Mouse (Mus musculus): ENCODE results near the gene Snrpa1.
"Not testable (repeated sequence)": the region's sequence is repeated elsewhere in the genome, so short reads cannot be mapped to it uniquely, and the experiment has no call there.

The Snrpa1 gene

DNA sequence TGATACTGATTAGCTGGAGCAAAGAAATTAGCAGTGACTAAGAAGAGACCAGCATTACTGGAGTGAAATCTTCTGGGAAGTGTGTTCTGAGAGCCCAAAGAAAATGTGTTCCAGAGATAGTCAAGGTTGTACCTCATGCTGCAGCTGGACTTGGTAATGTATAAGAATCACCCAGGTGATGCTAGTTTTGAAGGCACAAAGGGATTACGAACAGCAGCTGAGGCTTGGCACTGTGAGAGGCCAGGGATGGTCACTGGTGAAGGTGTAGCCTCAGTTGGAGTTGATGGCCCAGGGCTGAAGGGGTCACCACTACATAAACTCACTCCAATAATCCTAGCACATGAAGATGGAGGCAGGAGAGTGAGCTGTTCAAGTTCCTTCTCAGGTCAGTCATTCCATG, at the start of gene Snrpa1:
TSS of gene Snrpa1 (plus strand) at position 301 of the 400 bp plus-strand sequence.
- DNase-seq, result no peak

DNA sequence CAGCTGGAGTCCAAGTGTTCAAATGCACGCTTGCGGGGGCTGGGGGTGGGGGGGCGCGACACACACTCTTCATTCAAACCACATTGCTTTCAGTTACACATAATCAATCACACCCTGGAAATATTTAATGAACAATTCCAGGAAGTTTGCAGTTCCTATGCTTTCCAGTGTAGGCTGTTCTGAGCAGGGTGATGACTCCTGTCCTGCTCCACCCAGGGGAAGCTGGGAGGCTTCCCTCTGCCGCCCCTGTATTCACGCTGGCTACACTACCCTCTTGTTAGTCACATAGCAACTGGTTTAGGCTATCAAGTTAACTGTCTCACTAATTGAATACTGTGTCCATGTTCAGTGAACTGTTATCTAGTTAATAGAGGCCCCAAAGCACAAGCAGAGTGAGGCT, 48.3 kb upstream of the Snrpa1 start:
- no peak for DNase-seq

DNA sequence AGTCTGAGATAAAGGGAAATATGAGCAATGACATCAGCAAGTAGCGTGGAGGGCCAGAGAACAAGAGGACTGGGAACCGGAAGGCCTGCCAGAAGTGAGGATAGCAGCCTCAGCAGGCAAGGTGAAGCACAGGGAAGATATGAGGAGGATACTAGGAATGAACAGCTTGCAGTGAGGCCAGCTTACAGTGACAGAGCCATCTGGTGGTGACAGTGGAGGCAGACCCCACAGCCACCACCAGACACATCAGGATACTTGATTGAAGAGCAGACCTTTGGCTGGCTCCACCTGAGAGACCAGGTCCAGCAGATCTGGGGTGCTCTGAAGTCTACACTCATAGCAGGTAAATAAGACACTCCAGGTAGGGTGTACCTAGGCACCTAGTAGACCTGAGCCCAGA, 31.1 kb upstream of the Snrpa1 start:
- DNase-seq, result no peak

DNA sequence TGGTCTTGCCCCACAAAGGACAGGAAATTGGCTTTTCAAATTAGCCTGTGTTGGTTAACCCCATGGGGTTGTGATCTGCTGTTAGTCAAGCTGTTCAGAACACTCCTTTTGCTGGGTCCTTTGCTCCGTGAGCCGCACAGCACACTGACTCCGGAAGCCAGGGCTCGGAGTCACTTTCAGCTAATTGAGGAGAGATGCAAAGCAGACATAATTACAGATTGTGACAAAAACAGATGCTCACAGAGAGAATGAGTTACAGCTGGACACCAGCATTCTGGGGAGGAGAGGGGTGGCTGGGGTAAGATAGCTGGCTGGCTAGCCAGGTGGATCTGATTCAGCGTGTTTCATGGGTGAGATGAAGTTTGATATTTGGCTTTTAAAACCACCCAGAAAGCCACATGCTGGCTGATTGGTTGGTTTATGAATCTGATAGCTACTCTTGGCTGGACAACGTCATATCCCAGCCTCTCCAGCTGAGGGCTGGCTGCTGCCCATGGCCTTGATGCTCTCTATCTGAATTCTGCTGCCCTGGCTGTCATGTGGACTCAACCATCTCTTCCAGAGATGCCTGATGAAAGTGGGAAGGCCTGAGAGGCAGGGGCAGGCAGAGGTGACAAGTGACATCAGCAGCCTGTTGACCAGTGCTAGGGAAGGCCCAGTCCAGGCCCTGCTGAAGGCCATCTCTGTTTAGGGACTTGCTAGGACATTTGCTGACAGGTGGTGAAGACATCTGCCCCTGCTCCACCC, 29.9 kb upstream of the Snrpa1 start:
- DNase-seq, result no peak

DNA sequence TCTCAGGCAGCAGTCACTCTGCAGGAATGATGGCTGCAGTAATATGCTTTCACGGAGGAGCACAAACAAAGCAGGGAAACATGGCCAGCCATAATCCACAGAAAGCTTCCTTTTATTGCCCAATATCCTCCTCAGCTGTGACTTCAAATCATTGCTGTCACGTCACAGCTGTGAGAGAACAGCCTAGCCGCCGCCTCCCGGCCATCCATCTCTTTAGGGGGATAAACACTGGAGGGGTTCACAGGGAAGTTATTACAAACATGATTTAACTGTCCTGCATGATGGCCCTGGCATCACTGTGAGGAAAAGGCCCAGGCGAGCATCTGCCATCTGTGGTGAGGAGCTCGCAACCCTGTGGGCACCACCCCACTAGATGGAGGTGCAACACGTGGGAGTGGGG, 22.0 kb upstream of the Snrpa1 start:
- DNase-seq, result no peak

DNA sequence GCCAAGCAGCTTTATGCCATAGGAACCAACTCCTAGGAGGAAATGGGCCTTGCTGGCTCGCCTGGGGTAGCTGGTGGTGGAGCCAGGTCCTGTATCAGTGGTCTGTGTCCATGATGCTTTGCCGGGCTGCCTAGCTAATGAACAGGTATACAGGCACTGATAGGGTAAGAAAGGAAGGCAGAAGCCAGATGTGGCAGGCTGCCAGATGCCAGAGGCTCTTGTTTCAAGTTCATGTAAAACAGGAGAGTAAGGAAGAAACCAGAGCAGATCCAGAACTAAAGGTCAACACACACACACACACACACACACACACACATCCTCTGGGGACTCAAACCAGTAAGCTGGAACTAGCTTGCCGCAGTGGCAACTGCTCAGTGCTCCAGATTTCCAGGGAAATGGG, 20.5 kb upstream of the Snrpa1 start:
- no peak for DNase-seq

DNA sequence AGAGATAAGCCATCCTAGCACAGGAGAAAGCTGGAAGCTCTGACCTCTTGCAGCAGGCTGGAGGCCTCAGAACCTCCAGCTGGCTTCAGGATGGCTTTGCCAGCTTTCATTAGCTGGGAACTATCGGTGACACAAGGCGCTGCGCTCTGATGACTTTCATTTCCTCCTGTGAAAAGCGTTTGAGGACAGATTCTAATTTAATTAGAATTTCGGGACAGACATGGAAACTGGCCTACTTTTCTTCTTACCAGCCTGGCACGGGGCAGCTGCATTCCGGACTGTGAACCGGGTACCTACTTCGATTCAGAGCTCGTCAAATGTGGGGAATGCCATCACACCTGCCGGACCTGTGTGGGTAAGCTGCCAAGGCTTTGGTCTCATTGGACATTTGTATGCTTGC, 20.1 kb upstream of the Snrpa1 start:
- DNase-seq, result no peak

DNA sequence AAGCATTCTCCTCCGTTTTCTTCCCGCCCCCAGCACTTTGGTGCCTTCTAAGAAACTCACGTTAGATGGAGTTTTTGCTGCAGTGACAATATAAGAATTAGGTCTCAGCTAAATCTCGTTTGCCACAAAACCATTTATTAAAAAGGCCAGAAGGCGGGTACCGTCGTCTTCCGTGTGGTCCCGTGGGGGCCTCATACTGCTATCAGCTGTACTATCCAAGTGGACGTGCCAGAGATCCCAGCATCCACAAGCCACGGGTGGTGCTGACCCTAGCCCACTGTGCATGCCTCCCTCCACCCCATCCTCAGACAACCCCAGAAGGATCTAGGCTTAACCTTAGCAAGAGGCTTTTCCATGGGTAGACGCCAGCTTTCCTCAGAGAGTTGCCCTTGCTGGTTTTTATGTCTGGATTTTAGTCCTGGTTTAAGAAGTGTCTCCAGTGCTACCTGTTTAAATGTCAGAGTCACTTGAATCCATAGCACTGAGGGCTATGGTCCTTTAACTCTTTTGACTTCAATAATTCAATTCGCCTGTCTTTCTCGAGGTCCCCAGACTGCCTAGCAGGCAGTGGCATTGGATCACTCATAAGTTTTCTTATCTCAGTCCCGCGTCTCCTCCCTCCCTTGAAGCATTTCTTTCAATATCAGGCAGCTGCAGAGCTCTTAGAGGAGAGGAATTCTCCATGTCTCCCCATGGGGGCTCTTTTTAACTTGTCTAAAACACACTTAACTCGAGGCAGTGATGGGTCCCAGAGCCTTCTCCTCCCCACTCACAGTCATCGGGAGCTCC, 18.6 kb upstream of the Snrpa1 start:
- no peak for DNase-seq

DNA sequence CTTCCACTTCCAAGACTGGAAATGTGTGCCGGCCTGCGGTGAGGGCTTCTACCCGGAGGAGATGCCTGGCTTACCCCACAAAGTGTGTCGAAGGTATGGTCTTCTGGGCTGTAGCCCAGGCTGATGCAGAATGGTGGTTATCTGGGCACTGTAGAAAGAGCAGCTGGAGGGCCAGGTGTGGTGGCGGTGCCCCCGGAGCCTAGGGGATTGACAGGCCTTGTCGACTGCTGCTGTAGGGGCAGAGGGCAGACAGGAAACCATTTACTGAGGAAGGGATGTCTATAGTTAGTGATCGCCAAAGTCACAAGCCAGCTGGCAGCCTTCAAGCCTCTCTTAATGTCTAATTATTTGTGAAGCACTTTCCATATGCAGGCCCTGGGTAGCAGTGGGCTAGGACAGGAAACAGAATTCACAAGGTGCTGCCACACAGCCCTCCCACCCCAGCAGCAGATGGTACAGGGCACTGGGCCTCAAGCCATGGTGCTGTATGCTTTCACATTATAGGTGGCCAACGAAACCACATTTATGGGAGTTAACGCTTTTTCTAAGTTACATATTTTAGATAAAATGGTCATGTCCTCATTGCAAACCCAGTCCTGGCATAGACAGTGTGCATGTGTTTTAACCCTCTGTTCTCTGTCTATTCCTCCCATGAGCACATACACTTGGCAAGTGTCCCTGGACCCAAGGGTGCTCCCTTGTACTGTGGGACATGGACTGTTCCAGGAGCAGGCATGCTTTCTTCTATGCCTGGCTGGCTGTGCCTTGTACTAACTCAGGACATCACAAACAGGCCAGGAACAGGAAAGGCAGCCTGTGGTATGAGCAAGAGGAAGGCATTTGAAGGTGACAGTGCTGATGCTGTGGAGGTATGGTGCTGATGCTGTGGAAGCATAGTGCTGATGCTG, 15.0 kb upstream of the Snrpa1 start, which contains the start of gene Gm45213:
TSS of gene Gm45213 (plus strand) at position 51 of the 908 bp plus-strand sequence.
- no peak for DNase-seq

DNA sequence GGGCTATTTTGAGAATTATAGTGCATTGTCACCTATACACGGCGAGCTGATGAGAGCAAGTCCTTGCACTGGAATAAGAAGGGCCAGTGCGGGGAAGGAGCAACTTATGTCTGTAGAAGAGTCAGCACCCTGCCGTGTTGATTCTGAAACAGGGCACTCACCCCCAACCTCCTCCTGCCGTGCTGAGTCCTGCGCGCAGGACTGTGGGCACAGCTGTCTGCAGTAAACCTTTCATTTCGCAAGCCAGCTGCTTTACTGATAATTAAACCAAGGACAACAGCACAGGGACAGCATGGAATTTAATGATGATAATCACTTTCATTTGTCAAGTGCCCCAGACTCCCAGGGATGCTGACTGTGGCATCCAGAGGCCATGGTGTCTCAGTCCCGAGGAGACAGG, 14.2 kb upstream of the Snrpa1 start:
- no peak for DNase-seq

DNA sequence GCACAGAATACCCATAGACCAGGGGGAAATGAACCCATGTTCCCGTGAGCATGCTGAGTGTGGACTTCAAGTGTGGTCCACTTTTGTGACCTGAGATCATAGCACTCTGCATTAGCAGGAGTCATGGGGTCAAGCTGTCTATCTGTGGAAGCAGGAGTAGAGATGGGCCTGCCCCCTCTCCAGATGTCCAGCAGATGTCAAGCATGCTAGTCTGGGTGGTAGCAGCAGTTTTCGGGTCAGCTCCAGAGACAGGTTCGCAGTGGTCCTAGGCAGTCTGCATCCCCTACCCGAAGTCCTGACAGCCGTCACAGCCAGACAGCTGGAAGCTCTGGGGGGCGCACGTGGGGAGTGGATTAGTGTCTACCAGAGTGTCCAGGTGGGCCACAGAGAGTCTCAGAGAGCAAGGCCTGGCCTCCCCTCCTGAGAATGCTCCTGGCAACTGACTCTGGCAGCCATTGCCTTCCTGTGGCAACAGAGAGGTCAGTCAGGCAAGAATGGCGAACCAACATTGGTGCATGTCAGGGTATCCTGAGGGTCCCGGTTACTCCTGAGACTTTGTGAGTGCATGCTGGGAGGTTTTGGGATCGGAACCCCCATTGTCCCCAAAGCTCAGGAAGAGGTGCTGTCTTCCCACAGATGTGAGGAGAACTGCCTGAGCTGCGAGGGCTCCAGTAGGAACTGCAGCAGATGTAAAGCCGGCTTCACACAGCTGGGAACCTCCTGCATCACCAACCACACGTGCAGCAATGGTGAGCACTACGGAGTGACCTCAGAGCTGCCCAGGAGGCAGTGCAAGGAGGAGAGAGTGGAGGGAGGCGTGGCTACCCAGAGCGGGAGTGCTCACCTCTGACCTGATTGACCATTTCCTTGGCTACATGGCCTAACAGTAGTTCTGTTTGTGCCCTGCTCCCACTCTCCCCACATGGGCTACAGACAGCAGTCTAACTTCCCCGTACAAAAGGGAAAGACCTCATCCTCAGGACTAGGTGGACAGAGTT, 11.6 kb upstream of the Snrpa1 start:
- no peak for DNase-seq

DNA sequence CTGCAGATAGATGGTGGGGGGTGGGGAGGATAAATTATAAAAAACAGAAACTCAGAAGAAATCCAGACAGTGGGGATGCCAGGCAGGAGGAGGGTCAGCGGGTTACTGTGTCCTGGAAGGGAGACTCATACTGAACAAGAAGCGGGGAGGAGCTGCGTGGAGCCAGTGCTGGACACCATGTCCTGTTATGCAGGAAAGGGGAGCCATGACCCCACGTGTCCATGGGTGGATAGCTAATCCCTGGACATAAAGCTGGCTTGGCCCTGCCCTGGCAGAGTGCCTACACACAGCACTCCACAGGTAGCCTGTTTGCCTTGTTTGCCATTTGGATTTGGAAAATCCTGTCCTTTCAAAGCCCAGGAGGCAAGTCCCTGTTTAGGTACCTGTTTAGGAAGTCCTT, 10.8 kb upstream of the Snrpa1 start:
- no peak for DNase-seq

DNA sequence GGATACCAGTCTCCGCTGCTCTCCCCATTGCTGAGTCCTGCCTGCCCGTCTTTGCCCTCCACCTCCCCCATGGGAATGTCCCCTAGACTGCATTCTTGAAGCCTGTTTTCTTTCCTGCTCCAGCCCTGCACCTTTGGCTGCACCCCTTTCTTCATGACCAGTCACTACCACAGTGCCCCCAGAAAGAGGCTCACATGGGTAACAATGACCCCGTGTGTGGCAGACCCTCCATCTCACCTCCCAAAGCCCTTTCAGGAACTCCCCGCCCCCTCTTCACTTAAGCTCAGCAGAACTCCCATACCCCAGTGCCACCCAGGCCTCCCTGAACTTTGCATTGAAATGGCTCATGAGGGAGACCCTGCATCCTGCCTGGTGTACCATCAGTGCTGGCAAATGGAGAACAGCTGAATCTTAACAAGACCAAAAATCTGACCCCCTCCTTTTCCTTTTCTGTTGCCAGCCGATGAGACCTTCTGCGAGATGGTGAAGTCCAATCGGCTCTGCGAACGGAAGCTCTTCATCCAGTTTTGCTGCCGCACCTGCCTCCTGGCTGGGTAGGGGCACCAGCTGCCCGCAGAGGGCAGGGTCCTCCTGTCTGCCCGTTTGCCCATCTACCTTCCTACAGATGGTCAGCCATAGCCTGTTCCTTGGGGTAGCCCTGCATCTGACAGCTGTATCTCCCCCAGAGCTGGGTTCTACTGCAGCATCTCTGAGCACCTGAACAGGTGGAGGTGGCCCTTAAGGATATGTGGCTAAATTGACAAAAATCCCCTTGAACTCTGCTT, 10.2 kb upstream of the Snrpa1 start:
- no peak for DNase-seq

DNA sequence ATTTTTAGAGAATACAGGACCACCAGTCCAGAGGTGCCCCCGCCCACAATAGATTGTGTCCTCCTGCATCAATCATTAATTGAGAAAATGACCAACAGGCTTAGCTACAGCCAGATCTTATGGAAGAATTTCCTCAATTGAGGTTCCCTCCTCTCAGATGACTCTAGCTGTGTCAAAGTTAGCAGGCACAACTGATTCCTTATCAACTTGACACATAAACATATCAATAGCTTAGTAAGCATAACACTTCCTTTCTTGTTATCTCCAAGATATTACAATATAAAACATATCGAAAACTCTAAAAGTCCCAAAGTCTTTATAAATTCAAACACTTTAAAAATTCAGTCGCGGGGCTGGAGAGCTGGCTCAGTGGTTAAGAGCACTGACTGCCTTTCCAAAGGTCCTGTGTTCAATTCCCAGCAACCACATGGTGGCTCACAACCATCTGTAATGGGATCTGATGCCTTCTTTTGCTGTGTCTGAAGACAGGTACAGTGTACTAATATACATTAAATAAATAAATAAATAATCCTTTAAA, 4.8 kb upstream of the Snrpa1 start:
- DNase-seq, result no peak

DNA sequence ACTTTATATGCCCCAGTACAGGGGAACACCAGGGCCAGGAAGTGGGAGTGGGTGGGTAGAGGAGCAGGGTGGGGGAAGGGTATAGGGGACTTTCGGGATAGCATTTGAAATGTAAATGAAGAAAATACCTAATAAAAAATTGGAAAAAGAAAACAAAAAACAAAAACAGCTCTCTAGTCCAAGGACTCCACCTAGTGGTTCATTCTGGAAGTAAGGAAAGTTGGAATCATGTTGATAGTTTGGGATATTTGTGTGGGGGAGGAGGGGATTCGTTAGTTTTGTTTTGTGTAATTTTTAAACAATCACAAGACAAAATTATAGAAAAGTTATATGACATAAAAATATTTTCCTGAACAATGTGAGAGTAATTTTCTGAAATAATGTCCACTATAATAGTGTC, 3.4 kb upstream of the Snrpa1 start:
- DNase-seq, result not testable (repeated sequence)

DNA sequence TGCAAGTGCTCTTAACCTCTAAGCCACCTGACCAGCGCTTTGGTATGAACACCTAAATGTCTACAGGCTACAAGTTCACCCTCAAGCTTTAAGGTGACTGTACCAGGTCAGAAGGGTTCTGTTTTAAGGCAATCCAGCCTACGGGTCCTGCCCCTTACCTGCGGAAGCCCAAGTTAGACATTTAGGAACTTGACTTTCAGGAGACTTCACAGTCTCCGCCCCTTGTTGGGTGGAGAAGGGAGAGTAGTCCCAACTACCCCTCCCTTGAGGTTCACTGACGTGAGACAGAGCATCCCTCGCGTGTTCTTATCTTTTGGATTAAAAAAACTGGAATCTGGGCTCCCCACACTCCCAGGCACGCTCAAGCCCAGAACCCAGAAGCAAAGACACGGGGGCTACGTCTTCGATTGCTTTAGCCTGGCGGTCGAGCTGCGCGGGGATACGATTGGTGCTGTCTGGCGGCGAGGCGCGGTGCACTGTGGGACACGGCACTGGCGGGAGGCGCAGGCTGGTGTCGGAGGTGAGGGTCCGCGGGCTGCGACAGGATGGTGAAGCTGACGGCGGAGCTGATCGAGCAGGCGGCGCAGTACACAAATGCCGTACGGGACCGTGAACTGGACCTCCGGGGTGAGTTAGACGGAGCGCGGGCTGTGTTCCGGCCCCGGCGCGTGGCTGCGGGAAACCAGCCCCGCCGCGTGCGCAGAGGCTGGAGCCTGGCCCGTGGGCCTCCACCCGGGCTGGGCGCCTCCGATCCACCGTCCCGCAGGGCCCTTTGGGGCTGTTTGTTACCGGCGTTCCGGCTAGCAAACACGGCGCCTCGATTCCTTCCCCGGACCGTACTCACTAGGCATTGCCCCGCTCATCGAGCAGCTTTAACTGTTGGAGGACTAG, 1.5 kb downstream of the Snrpa1 start:
- peak; percentile 82 to 88 for DNase-seq

DNA sequence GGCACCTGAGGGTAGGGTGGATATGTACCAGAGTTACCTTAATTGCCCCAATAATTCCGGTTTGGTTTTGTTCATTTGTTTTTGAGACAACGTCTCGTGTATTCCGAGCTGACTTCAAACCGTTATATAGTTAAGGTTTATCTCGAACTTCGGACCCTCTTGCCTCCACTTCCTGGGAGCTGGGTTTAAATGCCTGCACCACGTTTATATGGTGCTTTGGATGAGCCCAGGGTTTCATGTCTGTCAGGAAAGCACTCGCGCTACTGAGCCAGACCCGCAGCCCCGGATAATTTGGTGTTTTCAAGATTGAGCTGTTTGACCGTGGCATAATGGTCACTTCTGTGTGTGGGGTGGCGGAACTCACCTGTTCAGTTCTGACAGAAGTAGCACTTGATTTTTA, 2.3 kb downstream of the Snrpa1 start:
- DNase-seq, result no peak

DNA sequence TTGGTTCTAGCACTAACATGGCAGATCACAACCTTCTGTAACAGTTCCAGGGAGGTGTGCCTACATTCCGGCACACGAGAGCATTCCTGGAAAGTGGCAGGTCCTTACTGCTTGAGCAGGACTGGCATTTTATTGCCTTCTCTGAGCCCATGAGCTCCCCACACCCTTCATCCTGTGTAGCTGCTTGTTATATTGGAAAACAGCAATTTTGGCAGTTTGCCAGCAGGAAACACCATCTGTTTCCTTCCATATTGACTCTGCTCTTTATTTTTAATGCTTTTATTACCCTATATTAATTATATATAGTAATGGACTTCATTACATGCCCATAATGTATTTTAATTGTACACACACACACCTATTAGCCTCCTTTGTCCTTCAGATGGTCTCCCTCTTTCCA, 17.6 kb downstream of the Snrpa1 start:
- no peak for DNase-seq

DNA sequence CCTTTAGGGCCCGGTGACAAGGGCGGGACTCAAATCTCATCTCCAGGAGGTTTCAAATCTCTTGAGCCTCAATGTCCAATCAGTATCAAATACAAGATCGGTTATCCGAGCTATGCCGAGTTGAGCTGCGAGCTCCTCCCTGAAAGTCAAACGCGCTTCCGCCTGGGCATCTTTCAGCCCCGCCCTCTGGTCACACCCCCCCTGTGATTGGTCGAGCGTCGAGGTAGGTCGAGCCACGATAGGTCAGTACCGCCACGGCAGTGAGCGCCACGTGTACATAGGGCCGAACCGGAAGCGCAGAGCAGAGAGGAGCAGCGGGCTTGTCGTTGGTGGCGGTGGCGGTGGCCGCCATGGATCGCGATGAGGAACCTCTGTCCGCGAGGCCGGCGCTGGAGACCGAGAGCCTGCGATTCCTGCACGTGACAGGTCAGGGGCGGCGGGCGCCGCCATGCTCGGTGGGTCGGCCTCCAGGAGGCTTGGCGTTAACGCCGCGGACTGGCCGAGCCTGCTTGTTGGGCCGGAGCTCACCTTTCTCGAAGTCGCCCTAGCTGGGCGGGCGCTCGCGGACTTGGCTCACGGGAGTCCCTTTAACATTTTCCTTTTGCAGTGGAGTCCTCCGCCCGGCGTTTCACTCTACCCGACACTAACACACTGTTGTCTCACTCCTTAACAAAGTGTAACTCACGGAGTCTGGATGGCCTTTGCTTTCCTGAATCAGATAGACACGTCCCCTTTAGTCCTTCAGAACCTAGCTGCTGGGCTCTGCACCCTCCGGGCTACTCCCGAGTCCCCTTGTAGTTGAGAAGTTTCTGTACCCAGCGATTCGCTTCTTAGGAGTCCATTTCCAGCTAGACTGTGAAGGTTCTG, 20.8 kb downstream of the Snrpa1 start, which contains the start of gene Selenos:
TSS of gene Selenos (plus strand) at position 286 of the 867 bp plus-strand sequence.
- DNase-seq, result peak; percentile 96 to 97

All from kidney, adult 8-10 months (tissue).